Mouse (Mus musculus): ENCODE results near the gene Tiam2. TPM values are rescaled to one million over a fixed set of nuclear protein-coding genes. Genes with fewer than 3 reads are reported as not detected.
A peak's percentile ranks its signal among the peaks of the same experiment; 100 is the strongest.

The Tiam2 gene
- total and polyA plus RNA-seq, 3 experiments, result 0.42 to 1.9 TPM; not detected in 1

DNA sequence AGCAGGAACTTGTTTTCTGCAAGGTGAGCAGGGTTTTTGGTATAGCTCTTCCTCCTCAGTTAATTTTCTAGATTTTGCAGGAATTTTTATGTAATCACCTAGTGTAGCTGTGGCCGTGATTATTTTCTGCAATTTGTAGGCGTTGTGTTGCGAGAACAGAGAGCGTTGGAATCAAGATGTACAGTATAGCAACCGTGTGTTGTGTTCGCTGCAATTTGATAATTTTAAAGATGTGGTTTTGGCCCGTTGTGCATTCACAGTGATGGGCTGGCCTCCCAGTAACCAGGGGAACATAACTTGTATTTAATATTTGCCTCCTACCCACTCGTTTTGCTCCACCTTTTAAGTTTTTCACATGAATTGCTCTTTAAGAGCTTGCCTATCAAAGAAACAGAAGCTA, 156.7 kb downstream of the Tiam2 start:
- peaks cover 0 to 16% of the 10 kb centered on the region in 2 experiments; a peak in 2 of 4 replicates for H3K36me3 ChIP-seq (ENCODE audit: control insufficient read depth in 1 of 2, insufficient read depth in 2 of 2, low read length in 2 of 2)
- TF ChIP-seq EP300 (IDR thresholded peaks at IDR 0.05; ENCODE audit: low read depth in 1 of 2, low read length in 2 of 2) (peak in 1 of 2 experiments; percentile 38; a peak in 1 of 4 replicates), GABPA (IDR thresholded peaks at IDR 0.05; ENCODE audit: low read depth, low read length) (no peak)

DNA sequence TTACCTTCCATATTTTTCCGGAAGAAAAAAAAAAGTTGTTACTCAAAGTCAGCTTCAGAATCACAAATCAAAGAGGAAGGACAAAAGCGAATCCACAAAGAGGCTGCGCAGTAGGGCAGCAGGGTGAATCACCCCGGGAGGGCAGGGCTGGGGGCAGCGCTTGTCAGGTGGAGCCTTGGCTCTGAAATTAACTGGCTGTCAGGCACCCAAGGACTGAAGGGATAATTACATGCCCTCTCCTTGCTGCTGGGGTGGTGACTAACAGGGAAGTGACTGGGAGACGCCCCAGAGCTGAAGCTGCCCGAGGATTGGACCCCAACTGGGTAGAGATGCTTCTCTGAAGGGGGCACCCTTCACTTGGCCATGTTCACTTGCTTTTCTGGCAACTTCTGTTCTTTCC, 159.5 kb downstream of the Tiam2 start:
- H3K27me3 ChIP-seq (ENCODE audit: control insufficient read depth in 1 of 2, insufficient read depth in 2 of 2, low read length in 2 of 2), result no peaks in the 10 kb centered on the region
- no peak for TF ChIP-seq KAT2A (conservative IDR thresholded peaks at IDR 0.05; ENCODE audit: low read depth, low read length)
- TF ChIP-seq TBP (IDR thresholded peaks at IDR 0.05; ENCODE audit: low read depth, low read length), result no peak
- no peak for TF ChIP-seq RAD21 (IDR thresholded peaks at IDR 0.05; ENCODE audit: low read depth, low read length)
- TF ChIP-seq GABPA (IDR thresholded peaks at IDR 0.05; ENCODE audit: low read depth, low read length), result no peak
- no peak for TF ChIP-seq NELFE (IDR thresholded peaks at IDR 0.05; ENCODE audit: low read depth, low read length)
- no peak for TF ChIP-seq CHD1 (IDR thresholded peaks at IDR 0.05; ENCODE audit: low read depth, low read length)
- no peak for TF ChIP-seq ZC3H11A (IDR thresholded peaks at IDR 0.05; ENCODE audit: low read depth, low read length)
- TF ChIP-seq ZKSCAN1 (IDR thresholded peaks at IDR 0.05; ENCODE audit: low read depth, low read length), result no peak
- no peak for TF ChIP-seq E2F4 (IDR thresholded peaks at IDR 0.05; ENCODE audit: borderline replicate concordance, low read depth, low read length)
- DNase-seq (ENCODE audit: low read depth, low spot score), result no peak
- H3K79me2 ChIP-seq (ENCODE audit: control insufficient read depth, insufficient read depth, low read length, poor library complexity), result no peaks in the 10 kb centered on the region
- no peaks in the 10 kb centered on the region for H3K9me3 ChIP-seq (replicated peaks; ENCODE audit: insufficient read depth, low read length)
- H3K4me3 ChIP-seq (ENCODE audit: control insufficient read depth in 1 of 2, insufficient read depth in 1 of 2, low read depth in 2 of 2, low read length in 2 of 2), result no peak overlapping the region
- H3K27ac ChIP-seq (ENCODE audit: control insufficient read depth, low read depth, low read length), result no peak overlapping the region
- peaks cover 0 to 25% of the 10 kb centered on the region in 2 experiments; a peak in 2 of 4 replicates for H3K36me3 ChIP-seq (ENCODE audit: control insufficient read depth in 1 of 2, insufficient read depth in 2 of 2, low read length in 2 of 2)
- peaks cover 12 to 33% of the 10 kb centered on the region in 2 experiments for H3K4me1 ChIP-seq (ENCODE audit: control insufficient read depth in 1 of 2, insufficient read depth in 2 of 2, low read length in 2 of 2)
- no peak overlapping the region for H3K9ac ChIP-seq (ENCODE audit: control insufficient read depth, low read depth, low read length, poor library complexity, severe bottlenecking)

More for the DNA sequence above, 156.7 kb downstream of the Tiam2 start:
- Histone ChIP-seq H3K27ac (ENCODE audit: control insufficient read depth, low read depth, low read length) (no peak overlapping the region), H3K4me1 (ENCODE audit: control insufficient read depth in 1 of 2, insufficient read depth in 2 of 2, low read length in 2 of 2) (peaks cover 8 to 22% of the 10 kb centered on the region in 2 experiments), H3K4me3 (ENCODE audit: control insufficient read depth in 1 of 2, insufficient read depth in 1 of 2, low read depth in 2 of 2, low read length in 2 of 2) (peak overlapping the region in 1 of 2 experiments; percentile 11; a peak in 2 of 4 replicates), H3K79me2 (ENCODE audit: control insufficient read depth, insufficient read depth, low read length, poor library complexity) (no peaks in the 10 kb centered on the region), H3K9me3 (replicated peaks; ENCODE audit: insufficient read depth, low read length) (no peaks in the 10 kb centered on the region), H3K27me3 (ENCODE audit: control insufficient read depth in 1 of 2, insufficient read depth in 2 of 2, low read length in 2 of 2) (no peaks in the 10 kb centered on the region), H3K9ac (ENCODE audit: control insufficient read depth, low read depth, low read length, poor library complexity, severe bottlenecking) (no peak overlapping the region)
- DNase-seq (ENCODE audit: low read depth, low spot score), result peak; percentile 46

DNA sequence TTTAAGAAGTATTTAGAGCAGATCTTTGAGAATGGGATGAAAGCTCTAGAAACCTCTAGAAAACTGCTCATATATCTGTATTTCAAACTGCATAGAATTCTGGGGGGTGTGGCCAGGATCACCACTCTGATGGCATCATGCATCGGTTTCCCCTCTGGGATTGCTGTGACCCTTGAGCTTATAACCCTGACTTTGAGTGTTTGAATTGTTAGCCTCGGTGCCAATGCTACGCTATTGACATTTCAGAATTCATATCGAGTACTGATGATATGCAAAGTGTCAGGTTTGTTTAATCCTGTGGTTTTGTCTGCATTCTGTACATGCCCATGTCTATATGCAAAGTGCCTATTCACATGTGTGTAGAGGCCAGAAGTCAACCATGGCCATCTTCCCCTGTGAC, 160.8 kb downstream of the Tiam2 start:
- H3K9ac ChIP-seq (ENCODE audit: control insufficient read depth, low read depth, low read length, poor library complexity, severe bottlenecking), result no peak overlapping the region
- H3K27ac ChIP-seq (ENCODE audit: control insufficient read depth, low read depth, low read length), result no peak overlapping the region
- peaks cover 12 to 33% of the 10 kb centered on the region in 2 experiments for H3K4me1 ChIP-seq (ENCODE audit: control insufficient read depth in 1 of 2, insufficient read depth in 2 of 2, low read length in 2 of 2)
- H3K79me2 ChIP-seq (ENCODE audit: control insufficient read depth, insufficient read depth, low read length, poor library complexity), result no peaks in the 10 kb centered on the region
- H3K36me3 ChIP-seq (ENCODE audit: control insufficient read depth in 1 of 2, insufficient read depth in 2 of 2, low read length in 2 of 2), result peaks cover 0 to 25% of the 10 kb centered on the region in 2 experiments; a peak in 2 of 4 replicates
- DNase-seq (ENCODE audit: low read depth, low spot score), result no peak
- H3K4me3 ChIP-seq (ENCODE audit: control insufficient read depth in 1 of 2, insufficient read depth in 1 of 2, low read depth in 2 of 2, low read length in 2 of 2), result no peak overlapping the region
- H3K9me3 ChIP-seq (replicated peaks; ENCODE audit: insufficient read depth, low read length), result no peaks in the 10 kb centered on the region
- no peaks in the 10 kb centered on the region for H3K27me3 ChIP-seq (ENCODE audit: control insufficient read depth in 1 of 2, insufficient read depth in 2 of 2, low read length in 2 of 2)
- TF ChIP-seq EP300 (IDR thresholded peaks at IDR 0.05; ENCODE audit: low read depth in 1 of 2, low read length in 2 of 2) (no peak), ELF1 (IDR thresholded peaks at IDR 0.05; ENCODE audit: low read depth, low read length) (no peak), MXI1 (IDR thresholded peaks at IDR 0.05; ENCODE audit: low read depth, low read length) (no peak), ZMIZ1 (IDR thresholded peaks at IDR 0.05; ENCODE audit: low read depth, low read length) (no peak), POLR2A (IDR thresholded peaks at IDR 0.05; ENCODE audit: control insufficient read depth in 1 of 2, insufficient read depth in 1 of 2, low read depth in 1 of 2, low read length in 2 of 2, poor library complexity in 1 of 2) (no peak), MAZ (IDR thresholded peaks at IDR 0.05; ENCODE audit: low read depth, low read length) (no peak), USF2 (IDR thresholded peaks at IDR 0.05; ENCODE audit: borderline replicate concordance in 1 of 2, insufficient read depth in 1 of 2, low read depth in 1 of 2, low read length in 2 of 2) (no peak), GATA1 (IDR thresholded peaks at IDR 0.05; ENCODE audit: low read depth, low read length) (no peak), NELFE (IDR thresholded peaks at IDR 0.05; ENCODE audit: low read depth, low read length) (no peak), NRF1 (IDR thresholded peaks at IDR 0.05; ENCODE audit: insufficient read depth, low read depth, low read length, poor library complexity, severe bottlenecking) (no peak)

Data from MEL (cell line).